Mouse (Mus musculus): ENCODE data around the gene Unc5b. TPM values are rescaled to one million over a fixed set of nuclear protein-coding genes. Genes with fewer than 3 reads are reported as not detected.

Unc5b gene
- polyA plus RNA-seq, 1 experiment = 0.86 TPM

- no peak for TF ChIP-seq CTCF (IDR thresholded peaks at IDR 0.05; ENCODE audit: control insufficient read depth, insufficient read depth, insufficient replicate concordance, low read depth, low read length)
- TF ChIP-seq POLR2A (IDR thresholded peaks at IDR 0.05; ENCODE audit: control insufficient read depth, low read depth, low read length) = no peak
- H3K4me1 ChIP-seq (ENCODE audit: control insufficient read depth, insufficient read depth, low read length) = no peaks in the 10 kb centered on the region
- no peaks in the 10 kb centered on the region for H3K27me3 ChIP-seq (ENCODE audit: control insufficient read depth, insufficient read depth, low read length)
- H3K36me3 ChIP-seq (ENCODE audit: control insufficient read depth, insufficient read depth, low read length) = no peaks in the 10 kb centered on the region
- no peak overlapping the region for H3K27ac ChIP-seq (ENCODE audit: control insufficient read depth, insufficient read depth, low read depth, low read length)
- no peak overlapping the region for H3K4me3 ChIP-seq (ENCODE audit: control insufficient read depth, low read depth, low read length)
Measured at GRCm38 (mm10) chr10:60797682-60798422, 33.5 kb downstream of the Unc5b start.

GRCm38 (mm10) chr10:60796474-60796873, 34.9 kb downstream of the Unc5b start:
- H3K27ac ChIP-seq (ENCODE audit: control insufficient read depth, insufficient read depth, low read depth, low read length) = no peak overlapping the region
- H3K4me1 ChIP-seq (ENCODE audit: control insufficient read depth, insufficient read depth, low read length) = no peaks in the 10 kb centered on the region
- H3K27me3 ChIP-seq (ENCODE audit: control insufficient read depth, insufficient read depth, low read length) = no peaks in the 10 kb centered on the region
- no peaks in the 10 kb centered on the region for H3K36me3 ChIP-seq (ENCODE audit: control insufficient read depth, insufficient read depth, low read length)
- H3K4me3 ChIP-seq (ENCODE audit: control insufficient read depth, low read depth, low read length) = no peak overlapping the region
- TF ChIP-seq POLR2A (IDR thresholded peaks at IDR 0.05; ENCODE audit: control insufficient read depth, low read depth, low read length) (no peak), CTCF (IDR thresholded peaks at IDR 0.05; ENCODE audit: control insufficient read depth, insufficient read depth, insufficient replicate concordance, low read depth, low read length) (no peak)

GRCm38 (mm10) chr10:60796028-60796427, 35.4 kb downstream of the Unc5b start:
- Histone ChIP-seq H3K36me3 (ENCODE audit: control insufficient read depth, insufficient read depth, low read length) (no peaks in the 10 kb centered on the region), H3K4me1 (ENCODE audit: control insufficient read depth, insufficient read depth, low read length) (no peaks in the 10 kb centered on the region), H3K27ac (ENCODE audit: control insufficient read depth, insufficient read depth, low read depth, low read length) (no peak overlapping the region), H3K4me3 (ENCODE audit: control insufficient read depth, low read depth, low read length) (no peak overlapping the region), H3K27me3 (ENCODE audit: control insufficient read depth, insufficient read depth, low read length) (no peaks in the 10 kb centered on the region)
- TF ChIP-seq CTCF (IDR thresholded peaks at IDR 0.05; ENCODE audit: control insufficient read depth, insufficient read depth, insufficient replicate concordance, low read depth, low read length) (no peak), POLR2A (IDR thresholded peaks at IDR 0.05; ENCODE audit: control insufficient read depth, low read depth, low read length) (no peak)

- TF ChIP-seq CTCF (IDR thresholded peaks at IDR 0.05; ENCODE audit: control insufficient read depth, insufficient read depth, insufficient replicate concordance, low read depth, low read length) = no peak
- TF ChIP-seq POLR2A (IDR thresholded peaks at IDR 0.05; ENCODE audit: control insufficient read depth, low read depth, low read length) = no peak
- no peaks in the 10 kb centered on the region for H3K36me3 ChIP-seq (ENCODE audit: control insufficient read depth, insufficient read depth, low read length)
- no peaks in the 10 kb centered on the region for H3K4me1 ChIP-seq (ENCODE audit: control insufficient read depth, insufficient read depth, low read length)
- H3K27me3 ChIP-seq (ENCODE audit: control insufficient read depth, insufficient read depth, low read length) = no peaks in the 10 kb centered on the region
- no peak overlapping the region for H3K27ac ChIP-seq (ENCODE audit: control insufficient read depth, insufficient read depth, low read depth, low read length)
- H3K4me3 ChIP-seq (ENCODE audit: control insufficient read depth, low read depth, low read length) = no peak overlapping the region
Measured at GRCm38 (mm10) chr10:60794792-60795191, 36.6 kb downstream of the Unc5b start.

GRCm38 (mm10) chr10:60794374-60794773, 37.0 kb downstream of the Unc5b start:
- no peaks in the 10 kb centered on the region for H3K4me1 ChIP-seq (ENCODE audit: control insufficient read depth, insufficient read depth, low read length)
- H3K36me3 ChIP-seq (ENCODE audit: control insufficient read depth, insufficient read depth, low read length) = no peaks in the 10 kb centered on the region
- no peak overlapping the region for H3K27ac ChIP-seq (ENCODE audit: control insufficient read depth, insufficient read depth, low read depth, low read length)
- H3K4me3 ChIP-seq (ENCODE audit: control insufficient read depth, low read depth, low read length) = no peak overlapping the region
- TF ChIP-seq POLR2A (IDR thresholded peaks at IDR 0.05; ENCODE audit: control insufficient read depth, low read depth, low read length) (no peak), CTCF (IDR thresholded peaks at IDR 0.05; ENCODE audit: control insufficient read depth, insufficient read depth, insufficient replicate concordance, low read depth, low read length) (no peak)
- H3K27me3 ChIP-seq (ENCODE audit: control insufficient read depth, insufficient read depth, low read length) = no peaks in the 10 kb centered on the region

GRCm38 (mm10) chr10:60792841-60793240, 38.5 kb downstream of the Unc5b start:
- Histone ChIP-seq H3K27me3 (ENCODE audit: control insufficient read depth, insufficient read depth, low read length) (no peaks in the 10 kb centered on the region), H3K36me3 (ENCODE audit: control insufficient read depth, insufficient read depth, low read length) (no peaks in the 10 kb centered on the region), H3K27ac (ENCODE audit: control insufficient read depth, insufficient read depth, low read depth, low read length) (no peak overlapping the region), H3K4me3 (ENCODE audit: control insufficient read depth, low read depth, low read length) (no peak overlapping the region), H3K4me1 (ENCODE audit: control insufficient read depth, insufficient read depth, low read length) (no peaks in the 10 kb centered on the region)
- TF ChIP-seq POLR2A (IDR thresholded peaks at IDR 0.05; ENCODE audit: control insufficient read depth, low read depth, low read length) (no peak), CTCF (IDR thresholded peaks at IDR 0.05; ENCODE audit: control insufficient read depth, insufficient read depth, insufficient replicate concordance, low read depth, low read length) (no peak)

GRCm38 (mm10) chr10:60792365-60792764, 39.0 kb downstream of the Unc5b start:
- no peak for TF ChIP-seq POLR2A (IDR thresholded peaks at IDR 0.05; ENCODE audit: control insufficient read depth, low read depth, low read length)
- TF ChIP-seq CTCF (IDR thresholded peaks at IDR 0.05; ENCODE audit: control insufficient read depth, insufficient read depth, insufficient replicate concordance, low read depth, low read length) = no peak
- Histone ChIP-seq H3K27ac (ENCODE audit: control insufficient read depth, insufficient read depth, low read depth, low read length) (no peak overlapping the region), H3K4me1 (ENCODE audit: control insufficient read depth, insufficient read depth, low read length) (no peaks in the 10 kb centered on the region)

More at GRCm38 (mm10) chr10:60792365-60792764, 39.0 kb downstream of the Unc5b start:
- H3K4me3 ChIP-seq (ENCODE audit: control insufficient read depth, low read depth, low read length) = no peak overlapping the region
- no peaks in the 10 kb centered on the region for H3K27me3 ChIP-seq (ENCODE audit: control insufficient read depth, insufficient read depth, low read length)
- H3K36me3 ChIP-seq (ENCODE audit: control insufficient read depth, insufficient read depth, low read length) = no peaks in the 10 kb centered on the region
